Comparison of ENCODE assay signal across 8 mouse cellular contexts in genomic region chr9:121718792-121719318, GRCm38 (mm10). TPM values are rescaled to one million over a fixed set of nuclear protein-coding genes. Genes with fewer than 3 reads are reported as not detected.
DNase-seq lines count a peak whose midpoint lies in the region; ATAC-seq lines count a peak whose summit lies in the region.

Gene Nktr (plus strand): TSS chr9:121719169.

- ATAC-seq in megakaryocyte progenitor cell, adult 5-6 weeks (replicated peaks; ENCODE audit: poor library complexity), result peak; percentile 91

- DNase-seq in adipocyte (ENCODE audit: low spot score), result peak; percentile 98
- peak; percentile 99 for DNase-seq in embryo, embryonic 10 days (ENCODE audit: low spot score)
- DNase-seq in gastrocnemius, postnatal 10 days, result peak; percentile 96
- peak; percentile 99 for DNase-seq in induced T-regulatory cell, adult 2 months (ENCODE audit: low read depth)
- peak; percentile 96 to 98 for DNase-seq in left cerebral cortex, adult 9 months (ENCODE audit: low spot score in 2 of 2)
- DNase-seq in right cerebral cortex, postnatal 14 days, result peak; percentile 98
- peak; percentile 95 to 98 for DNase-seq in urinary bladder, postnatal 36 days (ENCODE audit: low spot score in 2 of 2)

RNA-seq across cellular contexts. Expression of gene Nktr, which starts in this region (rescaled TPM):
- 10 to 100 TPM; 36.5 to 57.9 TPM for total RNA-seq in gastrocnemius, postnatal 10 days (2021)
- 92.4 and 140 TPM in 2 replicates for total RNA-seq in megakaryocyte progenitor cell, adult 5-6 weeks (2015)
- 100.0 and 142 TPM in 2 replicates for total RNA-seq in megakaryocyte progenitor cell, adult 5-6 weeks (2017)

Comparison
In these comparisons a context has a peak if more than half of its experiments do, and no peak if none do; other contexts are left out.
1. Peak in every context shown above with its lines: DNase-seq and ATAC-seq.